Mouse (Mus musculus) embryonic facial prominence, embryonic 11.5 days (tissue): Measurements from ENCODE around the gene Gabrg3. TPM values are rescaled to one million over a fixed set of nuclear protein-coding genes. Genes with fewer than 3 reads are reported as not detected.

Experiments used
- ATAC-seq: fragments of 200-750 bp; cut with Nextera tagmentation; replicated peaks from 2 replicates; pipeline ENCODE4 v1.8.0; 2017; ENCODE audit warnings: low read depth; ENCODE audit not compliant: insufficient number of reproducible peaks, low FRiP score, low TSS enrichment
- DNase-seq: peaks from one replicate; pipeline ENCODE4 v3.0.0-alpha.2; 2015; ENCODE audit warnings: low spot score
- H3K27ac ChIP-seq: fragments of 300-500 bp; sonication (generic); replicated peaks from 2 replicates; pipeline ENCODE4 v1.5.1; 2014; ENCODE audit warnings: mild to moderate bottlenecking, low read depth, low read length, control low read depth
- H3K27me3 ChIP-seq: fragments of 300-500 bp; sonication (generic); 2 replicates; pipeline ENCODE4 v1.6.1; 2014; ENCODE audit warnings: mild to moderate bottlenecking, low read length, moderate library complexity, mixed read lengths; ENCODE audit not compliant: control insufficient read depth, insufficient read depth
- H3K36me3 ChIP-seq: fragments of 300-500 bp; sonication (generic); replicated peaks from 2 replicates; pipeline ENCODE4 v1.6.1; 2014; ENCODE audit warnings: low read depth, mild to moderate bottlenecking, low read length, moderate library complexity, mixed read lengths; ENCODE audit not compliant: control insufficient read depth, insufficient read depth
- H3K4me1 ChIP-seq: fragments of 300-500 bp; sonication (generic); 2 replicates; pipeline ENCODE4 v1.6.1; 2014; ENCODE audit warnings: low read length, mixed read lengths; ENCODE audit not compliant: control insufficient read depth, insufficient read depth
- H3K4me2 ChIP-seq: fragments of 300-500 bp; sonication (generic); 2 replicates; pipeline ENCODE4 v1.6.1; 2014; ENCODE audit warnings: low read depth, mild to moderate bottlenecking, control low read depth, low read length, moderate library complexity
- H3K4me3 ChIP-seq: fragments of 300-500 bp; sonication (generic); 2 replicates; pipeline ENCODE4 v1.5.1; 2014; ENCODE audit warnings: low read depth, low read length, control low read depth
- H3K9ac ChIP-seq: fragments of 300-500 bp; sonication (generic); replicated peaks from 2 replicates; pipeline ENCODE4 v1.6.1; 2014; ENCODE audit warnings: mild to moderate bottlenecking, control low read depth, low read length
- H3K9me3 ChIP-seq: fragments of 300-500 bp; sonication (generic); replicated peaks from 2 replicates; pipeline ENCODE4 v1.6.1; 2016; ENCODE audit warnings: mild to moderate bottlenecking, low read length, inconsistent platforms, mixed read lengths; ENCODE audit not compliant: control insufficient read depth
- WGBS: fragments of 180-500 bp; shearing (Covaris S2); extraction: QIAGEN DNeasy Blood & Tissue Kit; methylation state at CpG from one replicate; pipeline ENCODE4 v1.1.7; 2014; 5-methylcytosine and 5-hydroxymethylcytosine counted together
- polyA plus RNA-seq: library from polyadenylated mRNA; unstranded; fragments of >200 nt; fragmentation: Nextera tagmentation; extraction: Ambion mirVana; gene quantifications from 2 replicates; pipeline ENCODE4 v1.2.1, GENCODE M21; 2014

Gabrg3 gene
- polyA plus RNA-seq, 1 experiment from 2014 or later: 0.21 TPM

DNA sequence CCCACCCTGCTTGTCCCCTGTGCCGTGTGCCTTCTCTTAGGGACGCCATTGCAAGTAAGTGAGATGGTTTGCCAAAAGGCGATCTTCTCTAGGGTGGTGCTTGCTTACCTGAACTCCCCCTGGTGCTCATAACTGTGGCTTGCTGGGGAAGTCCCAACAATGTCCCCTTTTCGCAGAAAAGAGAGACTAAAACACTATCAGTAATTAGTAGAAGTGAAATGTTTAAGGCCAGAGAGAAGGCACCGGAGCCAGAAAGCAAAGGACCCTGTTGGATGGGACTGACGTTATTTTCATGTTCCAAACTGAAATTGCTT, 310 bp upstream of the Gabrg3 start:
- WGBS: 18% methylated on average over 6 of the region's 6 CpGs
- H3K36me3 ChIP-seq: no peaks in the 10 kb centered on the region
- H3K4me3 ChIP-seq: peak overlapping the region; percentile 53
- no peak for DNase-seq
- no peak overlapping the region for H3K27ac ChIP-seq
- no peak overlapping the region for H3K9ac ChIP-seq
- no peak; the same call in 1 of the 2 replicates for ATAC-seq
- peak overlapping the region; percentile 93 for H3K4me2 ChIP-seq
- H3K27me3 ChIP-seq: peaks cover 13% of the 10 kb centered on the region
- H3K4me1 ChIP-seq: no peaks in the 10 kb centered on the region
- H3K9me3 ChIP-seq: no peaks in the 10 kb centered on the region

- peaks cover 13% of the 10 kb centered on the region for H3K27me3 ChIP-seq
- no peak overlapping the region for H3K9ac ChIP-seq
- peak; percentile 76 for DNase-seq
- H3K36me3 ChIP-seq: no peaks in the 10 kb centered on the region
- H3K4me1 ChIP-seq: no peaks in the 10 kb centered on the region
- H3K4me3 ChIP-seq: no peak overlapping the region
- H3K9me3 ChIP-seq: no peaks in the 10 kb centered on the region
- ATAC-seq: no peak; the same call in 1 of the 2 replicates
- no peak overlapping the region for H3K4me2 ChIP-seq
- 22% methylated on average over 4 of the region's 4 CpGs for WGBS
- no peak overlapping the region for H3K27ac ChIP-seq
These were observed 2.9 kb downstream of the Gabrg3 start for GRCm38 (mm10) chr7:57384112-57384511.

- Histone ChIP-seq H3K9me3 (no peaks in the 10 kb centered on the region), H3K36me3 (no peaks in the 10 kb centered on the region), H3K9ac (no peak overlapping the region), H3K27me3 (no peaks in the 10 kb centered on the region), H3K4me1 (no peaks in the 10 kb centered on the region), H3K27ac (no peak overlapping the region), H3K4me2 (no peak overlapping the region), H3K4me3 (no peak overlapping the region)
- 83% methylated on average over 5 of the region's 5 CpGs for WGBS
- ATAC-seq (no peak), DNase-seq (no peak)
These were observed 21.0 kb downstream of the Gabrg3 start for GRCm38 (mm10) chr7:57366013-57366390.

- Histone ChIP-seq H3K9ac (no peak overlapping the region), H3K4me3 (no peak overlapping the region), H3K27me3 (no peaks in the 10 kb centered on the region), H3K9me3 (no peaks in the 10 kb centered on the region), H3K4me2 (no peak overlapping the region), H3K4me1 (no peaks in the 10 kb centered on the region), H3K27ac (no peak overlapping the region), H3K36me3 (no peaks in the 10 kb centered on the region)
- ATAC-seq (no peak), DNase-seq (no peak)
- 84% methylated on average over 5 of the region's 5 CpGs for WGBS
These were observed 21.6 kb downstream of the Gabrg3 start for GRCm38 (mm10) chr7:57365134-57366012.

DNA sequence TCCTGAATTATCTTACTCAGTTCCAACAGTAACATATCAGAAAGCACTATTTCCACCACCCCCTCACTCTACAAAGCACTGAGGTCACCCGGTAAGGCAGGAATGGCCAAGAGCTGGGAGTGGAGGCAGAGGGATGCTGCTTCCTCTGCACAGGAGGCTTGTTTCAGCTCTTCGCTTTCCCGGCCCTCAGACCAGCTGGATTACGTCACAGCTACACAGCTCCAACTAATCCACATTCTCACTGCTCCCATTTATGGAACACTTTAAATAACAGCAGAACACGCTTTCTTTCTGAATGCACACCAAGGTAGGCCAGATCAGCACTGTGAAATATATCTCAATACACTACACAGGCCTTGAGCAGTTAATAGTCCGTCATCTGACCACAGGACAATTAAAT, 23.2 kb downstream of the Gabrg3 start:
- no peak overlapping the region for H3K27ac ChIP-seq
- H3K4me2 ChIP-seq: no peak overlapping the region
- no peaks in the 10 kb centered on the region for H3K27me3 ChIP-seq
- no peaks in the 10 kb centered on the region for H3K4me1 ChIP-seq
- H3K4me3 ChIP-seq: no peak overlapping the region
- H3K36me3 ChIP-seq: no peaks in the 10 kb centered on the region
- H3K9ac ChIP-seq: no peak overlapping the region
- no peaks in the 10 kb centered on the region for H3K9me3 ChIP-seq
- DNase-seq (no peak), ATAC-seq (no peak)
- 79% methylated on average over 6 of the region's 6 CpGs for WGBS

GRCm38 (mm10) chr7:57357871-57358540, 29.0 kb downstream of the Gabrg3 start:
- 30% methylated on average over 6 of the region's 6 CpGs for WGBS
- H3K9ac ChIP-seq: no peak overlapping the region
- H3K27me3 ChIP-seq: no peaks in the 10 kb centered on the region
- no peaks in the 10 kb centered on the region for H3K4me1 ChIP-seq
- ATAC-seq (no peak), DNase-seq (no peak)
- H3K27ac ChIP-seq: no peak overlapping the region
- no peaks in the 10 kb centered on the region for H3K9me3 ChIP-seq
- H3K4me3 ChIP-seq: no peak overlapping the region
- no peak overlapping the region for H3K4me2 ChIP-seq
- no peaks in the 10 kb centered on the region for H3K36me3 ChIP-seq

DNA sequence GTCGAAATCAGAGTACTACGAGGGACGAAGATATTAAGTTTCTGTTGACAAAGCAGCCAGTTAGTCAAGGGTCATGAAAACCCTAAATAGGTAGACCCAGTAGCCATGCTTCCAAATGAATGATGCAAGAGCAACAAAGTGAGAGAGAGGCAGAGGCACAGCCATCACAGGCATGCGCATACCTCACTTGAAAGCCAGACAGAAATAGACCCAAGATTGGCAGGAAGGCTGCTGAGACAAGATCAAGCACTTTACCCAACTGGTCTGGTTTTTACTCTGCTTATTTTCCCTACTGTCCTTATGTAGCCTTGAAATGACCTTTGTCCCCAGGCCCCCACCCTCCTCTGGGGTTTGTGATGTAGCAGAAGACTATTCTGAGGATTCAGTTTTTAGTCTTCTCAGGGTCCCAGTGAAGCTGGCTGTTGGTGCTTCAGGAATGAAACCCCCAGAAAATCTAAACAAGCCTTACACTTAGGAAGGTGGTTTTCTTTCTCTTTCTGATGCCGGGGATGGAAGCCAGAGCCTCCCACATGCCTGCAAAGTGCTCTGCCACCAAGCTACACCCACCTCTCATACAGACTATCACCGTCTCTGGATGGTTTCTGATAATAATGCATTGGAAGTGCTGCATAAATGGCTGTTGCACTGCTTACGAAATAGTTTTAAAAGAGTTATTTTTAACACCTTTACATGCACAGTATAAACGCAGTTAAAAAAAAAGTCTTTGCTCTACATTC, 30.3 kb downstream of the Gabrg3 start:
- Histone ChIP-seq H3K4me2 (no peak overlapping the region), H3K4me1 (no peaks in the 10 kb centered on the region), H3K4me3 (no peak overlapping the region), H3K9ac (no peak overlapping the region), H3K9me3 (no peaks in the 10 kb centered on the region), H3K27me3 (no peaks in the 10 kb centered on the region), H3K36me3 (no peaks in the 10 kb centered on the region), H3K27ac (no peak overlapping the region)
- ATAC-seq: no peak
- WGBS: 76% methylated on average over 8 of the region's 8 CpGs
- no peak for DNase-seq

- Histone ChIP-seq H3K4me1 (no peaks in the 10 kb centered on the region), H3K9ac (no peak overlapping the region), H3K4me2 (no peak overlapping the region), H3K9me3 (no peaks in the 10 kb centered on the region), H3K4me3 (no peak overlapping the region), H3K36me3 (no peaks in the 10 kb centered on the region), H3K27ac (no peak overlapping the region), H3K27me3 (no peaks in the 10 kb centered on the region)
- DNase-seq (no peak), ATAC-seq (no peak)
- WGBS: 78% methylated on average over 1 of the region's 1 CpGs
These were observed 38.2 kb downstream of the Gabrg3 start for GRCm38 (mm10) chr7:57348774-57349173.
